Mouse (Mus musculus): Measurements from ENCODE around the gene Arf4.

- TF ChIP-seq CTCF (IDR thresholded peaks at IDR 0.05; ENCODE audit: extremely low read depth, insufficient read length, insufficient replicate concordance, low read depth, low read length) (no peak), POLR2A (IDR thresholded peaks at IDR 0.05; ENCODE audit: low read depth, low read length) (no peak)
Observed at GRCm38 (mm10) chr14:26595695-26596365, 42.0 kb upstream of the Arf4 start.

All from small intestine, adult 2 months (tissue).